Mouse (Mus musculus): Measurements from ENCODE around the gene Sgms1. TPM values are rescaled to one million over a fixed set of nuclear protein-coding genes. Genes with fewer than 3 reads are reported as not detected.
A peak's percentile ranks its signal among the peaks of the same experiment; 100 is the strongest.

The Sgms1 gene
- polyA plus RNA-seq (2015; fragmentation: Nextera tagmentation; extraction: Ambion mirVana), result 17.7 and 19.1 TPM in 2 replicates

- peak; percentile 96 for ATAC-seq (ENCODE audit: low FRiP score)
- no peaks in the 10 kb centered on the region for H3K36me3 ChIP-seq
- peak within 1 kb of the TSS; percentile 85 for H3K4me3 ChIP-seq
- H3K4me2 ChIP-seq, result peak within 1 kb of the TSS; percentile 89
- peaks cover 20% of the 10 kb centered on the region for H3K4me1 ChIP-seq (replicated peaks)
- peak within 1 kb of the TSS; percentile 98 for H3K27ac ChIP-seq
- no peaks in the 10 kb centered on the region for H3K9me3 ChIP-seq
- H3K27me3 ChIP-seq, result no peaks in the 10 kb centered on the region
- WGBS, result 2% methylated on average over 67 of the region's 68 CpGs
- H3K9ac ChIP-seq, result peak within 1 kb of the TSS; percentile 88
These were observed at the start of gene Sgms1 for GRCm38 (mm10) chr19:32389001-32389871. Gene Sgms1 (minus strand): TSS chr19:32389714.

- Histone ChIP-seq H3K27me3 (no peaks in the 10 kb centered on the region), H3K9me3 (no peaks in the 10 kb centered on the region), H3K4me1 (replicated peaks) (no peaks in the 10 kb centered on the region), H3K4me2 (no peak overlapping the region), H3K9ac (no peak overlapping the region), H3K36me3 (no peaks in the 10 kb centered on the region), H3K4me3 (no peak overlapping the region), H3K27ac (no peak overlapping the region)
- 93% methylated on average over 3 of the region's 3 CpGs for WGBS
- no peak for ATAC-seq (ENCODE audit: low FRiP score)
These were observed 36.3 kb upstream of the Sgms1 start for GRCm38 (mm10) chr19:32425856-32426255.

GRCm38 (mm10) chr19:32424706-32425105 is 35.2 kb upstream of the Sgms1 start:
- H3K4me1 ChIP-seq (replicated peaks), result no peaks in the 10 kb centered on the region
- H3K9ac ChIP-seq, result no peak overlapping the region
- H3K36me3 ChIP-seq, result no peaks in the 10 kb centered on the region
- no peak overlapping the region for H3K4me3 ChIP-seq
- ATAC-seq (ENCODE audit: low FRiP score), result no peak
- 84% methylated on average over 3 of the region's 3 CpGs for WGBS
- no peaks in the 10 kb centered on the region for H3K27me3 ChIP-seq
- no peak overlapping the region for H3K4me2 ChIP-seq
- no peak overlapping the region for H3K27ac ChIP-seq
- no peaks in the 10 kb centered on the region for H3K9me3 ChIP-seq

- H3K27ac ChIP-seq, result no peak overlapping the region
- ATAC-seq (ENCODE audit: low FRiP score), result no peak
- H3K9me3 ChIP-seq, result no peaks in the 10 kb centered on the region
- no peaks in the 10 kb centered on the region for H3K36me3 ChIP-seq
- WGBS, result 80% methylated on average over 3 of the region's 3 CpGs
- no peak overlapping the region for H3K4me3 ChIP-seq
- no peak overlapping the region for H3K9ac ChIP-seq
- no peaks in the 10 kb centered on the region for H3K27me3 ChIP-seq
- H3K4me1 ChIP-seq (replicated peaks), result no peaks in the 10 kb centered on the region
- H3K4me2 ChIP-seq, result no peak overlapping the region
These were observed 29.6 kb upstream of the Sgms1 start for GRCm38 (mm10) chr19:32419069-32419468.

GRCm38 (mm10) chr19:32416692-32417317 is 27.3 kb upstream of the Sgms1 start:
- Histone ChIP-seq H3K9ac (no peak overlapping the region), H3K36me3 (no peaks in the 10 kb centered on the region), H3K4me2 (no peak overlapping the region), H3K27ac (no peak overlapping the region), H3K4me1 (replicated peaks) (no peaks in the 10 kb centered on the region), H3K9me3 (no peaks in the 10 kb centered on the region), H3K4me3 (no peak overlapping the region), H3K27me3 (no peaks in the 10 kb centered on the region)
- no peak for ATAC-seq (ENCODE audit: low FRiP score)
- 87% methylated on average over 7 of the region's 7 CpGs for WGBS

- H3K27ac ChIP-seq, result no peak overlapping the region
- H3K27me3 ChIP-seq, result no peaks in the 10 kb centered on the region
- H3K36me3 ChIP-seq, result no peaks in the 10 kb centered on the region
- H3K4me2 ChIP-seq, result no peak overlapping the region
- no peaks in the 10 kb centered on the region for H3K9me3 ChIP-seq
- H3K9ac ChIP-seq, result no peak overlapping the region
- H3K4me3 ChIP-seq, result no peak overlapping the region
- ATAC-seq (ENCODE audit: low FRiP score), result no peak
- H3K4me1 ChIP-seq (replicated peaks), result no peaks in the 10 kb centered on the region
- 69% methylated on average over 8 of the region's 8 CpGs for WGBS
These were observed 20.3 kb upstream of the Sgms1 start for GRCm38 (mm10) chr19:32409603-32410360.

GRCm38 (mm10) chr19:32406717-32407116 is 17.2 kb upstream of the Sgms1 start:
- no peaks in the 10 kb centered on the region for H3K4me1 ChIP-seq (replicated peaks)
- H3K9me3 ChIP-seq, result no peaks in the 10 kb centered on the region
- H3K27me3 ChIP-seq, result no peaks in the 10 kb centered on the region
- H3K4me2 ChIP-seq, result no peak overlapping the region
- no peak overlapping the region for H3K4me3 ChIP-seq
- no peak for ATAC-seq (ENCODE audit: low FRiP score)
- no peaks in the 10 kb centered on the region for H3K36me3 ChIP-seq
- H3K27ac ChIP-seq, result no peak overlapping the region
- H3K9ac ChIP-seq, result no peak overlapping the region
- 67% methylated on average over 7 of the region's 7 CpGs for WGBS

GRCm38 (mm10) chr19:32404386-32404785 is 14.9 kb upstream of the Sgms1 start:
- WGBS, result 81% methylated on average over 5 of the region's 5 CpGs
- no peak for ATAC-seq (ENCODE audit: low FRiP score)
- H3K4me2 ChIP-seq, result no peak overlapping the region
- H3K27ac ChIP-seq, result no peak overlapping the region
- no peaks in the 10 kb centered on the region for H3K27me3 ChIP-seq
- H3K36me3 ChIP-seq, result no peaks in the 10 kb centered on the region
- no peaks in the 10 kb centered on the region for H3K9me3 ChIP-seq
- no peak overlapping the region for H3K4me3 ChIP-seq
- H3K9ac ChIP-seq, result no peak overlapping the region
- H3K4me1 ChIP-seq (replicated peaks), result no peaks in the 10 kb centered on the region

GRCm38 (mm10) chr19:32403834-32404233 is 14.3 kb upstream of the Sgms1 start:
- Histone ChIP-seq H3K9ac (no peak overlapping the region), H3K27ac (no peak overlapping the region), H3K4me2 (no peak overlapping the region), H3K4me3 (no peak overlapping the region), H3K4me1 (replicated peaks) (no peaks in the 10 kb centered on the region), H3K9me3 (no peaks in the 10 kb centered on the region), H3K36me3 (no peaks in the 10 kb centered on the region), H3K27me3 (no peaks in the 10 kb centered on the region)
- ATAC-seq (ENCODE audit: low FRiP score), result no peak
- 85% methylated on average over 5 of the region's 5 CpGs for WGBS

- H3K4me2 ChIP-seq, result no peak overlapping the region
- 92% methylated on average over 5 of the region's 5 CpGs for WGBS
These were observed 9.0 kb upstream of the Sgms1 start for GRCm38 (mm10) chr19:32398491-32398890.

GRCm38 (mm10) chr19:32396303-32396702 is 6.8 kb upstream of the Sgms1 start:
- no peaks in the 10 kb centered on the region for H3K36me3 ChIP-seq
- H3K4me1 ChIP-seq (replicated peaks), result no peaks in the 10 kb centered on the region
- H3K9me3 ChIP-seq, result no peaks in the 10 kb centered on the region
- no peak overlapping the region for H3K4me3 ChIP-seq
- no peak overlapping the region for H3K9ac ChIP-seq
- no peak overlapping the region for H3K27ac ChIP-seq
- no peaks in the 10 kb centered on the region for H3K27me3 ChIP-seq
- no peak overlapping the region for H3K4me2 ChIP-seq
- no peak for ATAC-seq (ENCODE audit: low FRiP score)
- 92% methylated on average over 6 of the region's 6 CpGs for WGBS

More at GRCm38 (mm10) chr19:32398491-32398890, 9.0 kb upstream of the Sgms1 start:
- Histone ChIP-seq H3K4me3 (no peak overlapping the region), H3K9me3 (no peaks in the 10 kb centered on the region), H3K9ac (no peak overlapping the region), H3K36me3 (no peaks in the 10 kb centered on the region), H3K27me3 (no peaks in the 10 kb centered on the region), H3K27ac (no peak overlapping the region), H3K4me1 (replicated peaks) (no peaks in the 10 kb centered on the region)
- ATAC-seq (ENCODE audit: low FRiP score), result no peak

- H3K27me3 ChIP-seq, result no peaks in the 10 kb centered on the region
- no peak overlapping the region for H3K4me3 ChIP-seq
- no peak for ATAC-seq (ENCODE audit: low FRiP score)
- no peaks in the 10 kb centered on the region for H3K36me3 ChIP-seq
- H3K4me1 ChIP-seq (replicated peaks), result peaks cover 6% of the 10 kb centered on the region
- H3K4me2 ChIP-seq, result no peak overlapping the region
- no peak overlapping the region for H3K9ac ChIP-seq
- H3K9me3 ChIP-seq, result no peaks in the 10 kb centered on the region
- WGBS, result 90% methylated on average over 13 of the region's 13 CpGs
- no peak overlapping the region for H3K27ac ChIP-seq
These were observed 5.3 kb upstream of the Sgms1 start for GRCm38 (mm10) chr19:32394825-32395224.

Measured in hindbrain, embryonic 13.5 days (tissue).